Mouse (Mus musculus): ENCODE results near the gene Zfp771. TPM values are rescaled to one million over a fixed set of nuclear protein-coding genes. Genes with fewer than 3 reads are reported as not detected.

Zfp771 gene
- polyA plus RNA-seq, 1 experiment from 2014 or later = 57.4 TPM

DNA sequence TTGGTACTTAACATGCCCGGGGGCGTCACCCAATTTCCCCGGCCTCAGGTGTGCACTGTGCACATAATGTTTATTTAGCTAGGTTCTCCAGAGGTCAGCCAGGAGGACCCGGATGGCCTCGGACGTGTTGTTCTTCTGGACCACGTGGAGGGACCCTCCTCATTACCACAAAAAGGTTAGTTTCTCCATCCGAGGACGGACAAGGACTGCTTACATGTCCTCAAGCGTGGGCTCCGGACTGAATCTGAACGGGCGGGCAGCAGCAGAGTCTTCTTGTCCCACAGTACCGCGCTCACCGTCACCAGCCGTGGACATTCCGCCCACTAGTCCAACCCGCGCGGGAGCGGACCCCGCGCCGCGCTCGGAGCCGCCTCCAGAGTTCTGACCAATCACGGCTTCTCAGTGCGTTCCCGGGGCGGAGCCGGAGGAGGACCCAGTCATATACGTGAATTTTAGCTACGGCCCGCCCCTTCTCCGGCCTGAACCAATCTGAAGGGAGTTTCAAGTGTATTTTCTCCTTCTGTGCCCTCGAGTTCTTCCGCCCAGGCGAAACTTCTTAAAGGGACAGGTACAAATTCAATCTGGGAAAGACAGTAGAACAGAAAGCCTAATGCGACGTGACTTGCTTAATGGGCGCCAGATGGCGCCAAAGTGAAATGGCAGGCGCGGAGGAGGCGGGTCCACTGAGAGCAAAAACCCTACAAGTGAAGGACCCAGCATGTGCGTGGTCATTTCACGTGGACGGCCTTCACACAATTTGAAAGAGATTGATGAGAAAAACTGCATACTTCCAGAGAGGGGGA is 16.4 kb downstream of the Zfp771 start, which contains the start of gene Dctpp1:
Gene Dctpp1, minus strand, starts transcription at position 401 of the 803 bp plus-strand sequence.
- WGBS = under 1% methylated on average over 50 of the region's 50 CpGs
- Histone ChIP-seq H3K4me3 (peak within 1 kb of the TSS; percentile 65), H3K4me2 (peak within 1 kb of the TSS; percentile 87), H3K27ac (peak within 1 kb of the TSS; percentile 55; the same call in 1 of the 2 replicates), H3K9me3 (no peaks in the 10 kb centered on the region), H3K4me1 (replicated peaks) (peaks cover 18% of the 10 kb centered on the region), H3K9ac (peak within 1 kb of the TSS; percentile 84), H3K27me3 (no peaks in the 10 kb centered on the region), H3K36me3 (peaks cover 10% of the 10 kb centered on the region)
- peak; percentile 98 for ATAC-seq (ENCODE audit: low FRiP score)

GRCm38 (mm10) chr7:127262218-127262961 is 18.3 kb downstream of the Zfp771 start:
- H3K4me2 ChIP-seq = no peak overlapping the region
- H3K4me3 ChIP-seq = no peak overlapping the region
- H3K36me3 ChIP-seq = no peaks in the 10 kb centered on the region
- no peak for ATAC-seq (ENCODE audit: low FRiP score)
- no peak overlapping the region for H3K27ac ChIP-seq
- WGBS = 88% methylated on average over 10 of the region's 10 CpGs
- no peaks in the 10 kb centered on the region for H3K27me3 ChIP-seq
- H3K4me1 ChIP-seq (replicated peaks) = peaks cover 18% of the 10 kb centered on the region
- H3K9ac ChIP-seq = no peak overlapping the region
- H3K9me3 ChIP-seq = no peaks in the 10 kb centered on the region

DNA sequence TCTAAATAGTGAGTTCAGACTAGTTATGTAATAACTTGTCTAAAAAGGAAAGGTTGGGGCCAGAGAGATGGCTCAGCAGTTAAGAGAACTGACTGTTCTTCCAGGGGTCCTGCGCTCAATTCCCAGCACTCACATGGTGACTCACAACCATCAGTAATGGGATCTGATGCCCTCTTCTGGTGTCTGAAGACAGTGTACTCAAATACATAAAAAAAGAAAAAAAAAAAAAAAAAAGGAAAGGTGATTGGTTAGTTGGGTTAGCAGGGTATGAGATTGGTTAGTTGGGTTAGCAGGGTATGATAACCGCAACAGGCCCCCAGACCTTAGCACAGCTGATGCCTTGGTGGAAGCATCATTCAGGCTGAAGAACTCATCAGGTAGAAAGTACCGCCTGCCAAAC is 19.5 kb downstream of the Zfp771 start:
- Histone ChIP-seq H3K9ac (no peak overlapping the region), H3K4me3 (no peak overlapping the region), H3K27me3 (no peaks in the 10 kb centered on the region), H3K27ac (no peak overlapping the region), H3K9me3 (0 out of 2 replicates have a peak, but pooled peaks cover 5% of the 10 kb centered on the region), H3K4me2 (no peak overlapping the region), H3K4me1 (replicated peaks) (peaks cover 18% of the 10 kb centered on the region), H3K36me3 (peaks cover 6% of the 10 kb centered on the region)
- no peak for ATAC-seq (ENCODE audit: low FRiP score)
- WGBS = 93% methylated on average over 3 of the region's 3 CpGs

- ATAC-seq (ENCODE audit: low FRiP score) = no peak
- Histone ChIP-seq H3K4me1 (replicated peaks) (peaks cover 27% of the 10 kb centered on the region), H3K9me3 (0 out of 2 replicates have a peak, but pooled peaks cover 6% of the 10 kb centered on the region), H3K4me2 (no peak overlapping the region), H3K36me3 (peaks cover 32% of the 10 kb centered on the region), H3K27ac (no peak overlapping the region), H3K27me3 (no peaks in the 10 kb centered on the region), H3K9ac (no peak overlapping the region), H3K4me3 (no peak overlapping the region)
- WGBS = 97% methylated on average over 2 of the region's 2 CpGs
Measured at GRCm38 (mm10) chr7:127270256-127270655, 26.2 kb downstream of the Zfp771 start.

DNA sequence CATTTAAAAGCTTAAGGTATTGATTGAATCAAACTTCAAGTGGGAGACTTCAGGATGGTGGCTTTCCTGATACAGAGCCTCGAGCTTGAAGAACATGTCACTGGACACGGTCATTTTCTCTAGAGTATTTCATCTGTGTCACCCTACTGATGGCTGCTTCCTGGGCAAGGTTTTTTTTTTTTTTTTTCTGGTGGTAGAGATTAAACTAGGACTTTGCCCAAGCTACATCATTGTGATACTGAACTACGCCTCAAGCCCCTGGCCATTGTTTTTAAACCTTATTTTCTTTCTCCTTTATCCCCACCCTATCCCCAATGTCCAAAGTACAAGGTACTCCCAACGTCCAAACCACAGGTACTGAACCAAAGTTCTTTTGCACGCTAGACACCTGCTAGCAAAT is 26.6 kb downstream of the Zfp771 start:
- H3K4me2 ChIP-seq = no peak overlapping the region

DNA sequence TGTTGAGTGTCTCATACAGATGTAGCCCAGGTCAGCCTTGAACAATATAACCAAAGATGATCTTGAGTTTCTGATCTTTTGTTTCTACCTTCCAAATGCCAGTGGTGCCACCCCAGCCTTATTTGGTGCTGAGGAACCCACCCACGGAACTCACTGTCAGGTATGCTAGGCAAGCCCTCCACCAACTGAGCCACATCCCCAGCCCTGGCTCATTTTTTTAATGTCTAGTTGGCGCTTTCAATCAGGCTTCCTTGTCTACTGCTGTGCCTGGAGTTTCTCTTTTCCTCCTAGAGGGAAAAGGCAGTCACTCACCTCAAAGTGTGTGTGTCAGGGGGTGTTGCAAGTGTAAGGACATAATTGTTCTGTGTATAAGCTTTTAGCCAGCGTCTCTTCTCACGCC is 27.0 kb downstream of the Zfp771 start:
- no peak for ATAC-seq (ENCODE audit: low FRiP score)
- 95% methylated on average over 4 of the region's 4 CpGs for WGBS
- peaks cover 32% of the 10 kb centered on the region for H3K36me3 ChIP-seq
- 0 out of 2 replicates have a peak, but pooled peaks cover 6% of the 10 kb centered on the region for H3K9me3 ChIP-seq
- H3K4me2 ChIP-seq = no peak overlapping the region
- H3K9ac ChIP-seq = no peak overlapping the region
- no peak overlapping the region for H3K4me3 ChIP-seq
- H3K4me1 ChIP-seq (replicated peaks) = peaks cover 27% of the 10 kb centered on the region
- no peak overlapping the region for H3K27ac ChIP-seq
- no peaks in the 10 kb centered on the region for H3K27me3 ChIP-seq

More for the DNA sequence above, 26.6 kb downstream of the Zfp771 start:
- H3K4me1 ChIP-seq (replicated peaks) = peaks cover 27% of the 10 kb centered on the region
- ATAC-seq (ENCODE audit: low FRiP score) = no peak
- no peak overlapping the region for H3K9ac ChIP-seq
- 95% methylated on average over 5 of the region's 5 CpGs for WGBS
- no peak overlapping the region for H3K4me3 ChIP-seq
- H3K27me3 ChIP-seq = no peaks in the 10 kb centered on the region
- no peak overlapping the region for H3K27ac ChIP-seq
- H3K36me3 ChIP-seq = peaks cover 32% of the 10 kb centered on the region
- H3K9me3 ChIP-seq = 0 out of 2 replicates have a peak, but pooled peaks cover 6% of the 10 kb centered on the region

DNA sequence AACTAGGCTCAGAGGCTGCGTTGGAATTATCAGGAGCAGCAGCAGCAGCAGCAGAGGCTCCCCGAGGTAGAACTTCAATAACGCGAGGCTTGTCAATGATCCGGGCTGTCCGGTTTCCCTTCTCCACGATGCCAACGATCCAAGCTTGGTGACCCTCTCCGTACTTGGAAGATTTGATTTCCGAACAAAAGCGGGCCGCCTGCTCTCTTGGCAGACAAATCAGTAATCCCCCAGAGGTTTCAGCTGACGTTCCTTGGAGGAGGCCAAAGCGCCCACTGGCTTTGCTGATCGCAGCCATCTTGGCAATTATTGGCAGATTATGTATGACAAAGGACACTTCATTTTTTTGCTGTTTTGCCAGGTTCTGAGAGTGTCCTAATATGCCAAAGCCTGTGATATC is 28.5 kb downstream of the Zfp771 start:
- H3K4me2 ChIP-seq = peak overlapping the region; percentile 93
- H3K9me3 ChIP-seq = 0 out of 2 replicates have a peak, but pooled peaks cover 6% of the 10 kb centered on the region
- 90% methylated on average over 15 of the region's 15 CpGs for WGBS
- H3K9ac ChIP-seq = peak overlapping the region; percentile 97; the same call in 1 of the 2 replicates
- H3K36me3 ChIP-seq = peaks cover 32% of the 10 kb centered on the region
- H3K4me3 ChIP-seq = peak overlapping the region; percentile 91
- H3K27ac ChIP-seq = 0 out of 2 replicates have a peak overlapping the region, but pooled peaks have one; percentile 92
- no peak for ATAC-seq (ENCODE audit: low FRiP score)
- H3K4me1 ChIP-seq (replicated peaks) = peaks cover 27% of the 10 kb centered on the region
- no peaks in the 10 kb centered on the region for H3K27me3 ChIP-seq

- Histone ChIP-seq H3K4me2 (peak overlapping the region; percentile 93), H3K27ac (peak overlapping the region; percentile 92), H3K9ac (peak overlapping the region; percentile 97), H3K36me3 (peaks cover 29% of the 10 kb centered on the region), H3K4me1 (replicated peaks) (peaks cover 27% of the 10 kb centered on the region), H3K27me3 (no peaks in the 10 kb centered on the region), H3K4me3 (peak overlapping the region; percentile 91), H3K9me3 (0 out of 2 replicates have a peak, but pooled peaks cover 2% of the 10 kb centered on the region)
- WGBS = 16% methylated on average over 50 of the region's 50 CpGs
- ATAC-seq (ENCODE audit: low FRiP score) = peak; percentile 84
Measured at GRCm38 (mm10) chr7:127273118-127273923, 29.2 kb downstream of the Zfp771 start.

DNA sequence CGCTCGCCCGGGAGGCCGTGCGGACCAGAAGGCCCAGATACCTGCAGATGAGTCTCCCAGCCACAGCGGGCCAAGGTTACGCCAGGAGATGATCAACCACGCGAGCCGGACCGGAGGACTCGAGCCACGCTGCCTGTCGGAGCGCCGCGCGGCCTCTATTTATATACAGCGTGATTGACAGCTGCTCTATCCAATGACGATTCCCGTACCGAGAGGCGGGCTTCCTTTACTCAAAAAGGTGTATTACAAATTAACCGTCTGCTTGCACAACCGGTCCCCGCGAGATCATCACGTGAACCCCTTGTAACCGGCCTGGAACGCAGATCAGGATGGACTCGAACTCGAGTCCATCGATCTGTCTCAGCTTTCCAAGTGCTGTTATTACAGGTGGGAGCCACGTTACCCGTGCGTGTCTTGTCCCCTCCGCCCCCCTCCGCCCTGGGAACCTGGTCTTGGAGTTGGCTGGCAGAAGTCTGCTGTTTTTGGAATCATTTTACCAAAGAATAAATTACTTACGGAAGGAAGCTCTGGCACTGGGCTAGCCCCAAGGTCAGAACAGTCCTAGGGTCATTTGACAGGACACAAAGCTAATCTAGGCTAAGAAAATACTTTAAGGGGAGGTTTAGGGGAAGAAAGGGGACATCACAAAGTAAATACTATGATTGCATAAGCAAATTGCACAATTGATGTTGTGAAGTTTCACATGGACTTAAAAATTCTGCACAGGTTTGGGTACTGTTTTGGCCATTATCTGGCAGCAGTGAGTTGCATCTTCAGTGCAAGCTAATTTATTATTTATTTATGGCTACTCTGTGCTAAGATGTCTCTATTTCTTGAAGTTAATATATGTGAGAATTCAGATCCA is 30.1 kb downstream of the Zfp771 start, which contains the start of gene Sephs2:
Gene Sephs2, minus strand, starts transcription at position 131 of the 865 bp plus-strand sequence.
- H3K4me1 ChIP-seq (replicated peaks) = peaks cover 27% of the 10 kb centered on the region
- H3K4me3 ChIP-seq = peak within 1 kb of the TSS; percentile 91
- H3K4me2 ChIP-seq = peak within 1 kb of the TSS; percentile 93
- 2% methylated on average over 39 of the region's 39 CpGs for WGBS
- H3K27ac ChIP-seq = peak within 1 kb of the TSS; percentile 92
- no peaks in the 10 kb centered on the region for H3K27me3 ChIP-seq
- ATAC-seq (ENCODE audit: low FRiP score) = peak; percentile 88
- peak within 1 kb of the TSS; percentile 97 for H3K9ac ChIP-seq
- H3K9me3 ChIP-seq = no peaks in the 10 kb centered on the region
- peaks cover 22% of the 10 kb centered on the region for H3K36me3 ChIP-seq

- Histone ChIP-seq H3K4me1 (replicated peaks) (peaks cover 17% of the 10 kb centered on the region), H3K27me3 (no peaks in the 10 kb centered on the region), H3K36me3 (peaks cover under 1% of the 10 kb centered on the region; the same call in 1 of the 2 replicates), H3K9ac (no peak overlapping the region), H3K4me2 (no peak overlapping the region), H3K9me3 (no peaks in the 10 kb centered on the region), H3K27ac (no peak overlapping the region), H3K4me3 (no peak overlapping the region)
- no peak for ATAC-seq (ENCODE audit: low FRiP score)
- 68% methylated on average over 5 of the region's 5 CpGs for WGBS
Measured at GRCm38 (mm10) chr7:127276519-127276961, 32.5 kb downstream of the Zfp771 start.

DNA sequence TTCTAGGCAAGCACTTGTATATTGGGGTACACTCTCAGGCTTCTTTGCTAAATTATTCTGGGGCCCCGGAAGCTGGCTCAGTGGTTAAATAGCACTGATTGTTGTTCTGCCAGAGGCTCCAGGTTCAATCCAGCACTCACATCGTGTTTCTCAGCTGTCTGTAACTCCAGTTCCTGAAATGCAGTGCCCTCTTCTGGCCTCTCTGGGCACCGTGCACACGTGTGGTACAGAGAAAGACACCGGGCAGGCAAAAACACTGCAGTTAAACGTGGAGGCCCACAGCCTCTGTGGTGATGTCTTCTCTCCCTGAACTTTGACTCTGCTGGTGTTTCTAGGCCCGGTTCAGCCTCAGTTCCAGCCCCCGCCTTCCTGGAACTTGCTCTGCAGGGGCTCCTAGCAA is 34.2 kb downstream of the Zfp771 start:
- H3K4me1 ChIP-seq (replicated peaks) = peaks cover 1% of the 10 kb centered on the region
- WGBS = 19% methylated on average over 8 of the region's 8 CpGs
- no peak overlapping the region for H3K9ac ChIP-seq
- no peak for ATAC-seq (ENCODE audit: low FRiP score)
- H3K9me3 ChIP-seq = no peaks in the 10 kb centered on the region
- H3K27ac ChIP-seq = no peak overlapping the region
- H3K4me3 ChIP-seq = no peak overlapping the region
- no peaks in the 10 kb centered on the region for H3K27me3 ChIP-seq
- no peak overlapping the region for H3K4me2 ChIP-seq
- no peaks in the 10 kb centered on the region for H3K36me3 ChIP-seq
